Mouse (Mus musculus): Measurements from ENCODE around the gene Itga6. TPM values are rescaled to one million over a fixed set of nuclear protein-coding genes. Genes with fewer than 3 reads are reported as not detected.
A peak's percentile ranks its signal among the peaks of the same experiment; 100 is the strongest.

Itga6 gene
- total and polyA plus RNA-seq, 3 experiments = 1.0 to 2.7 TPM; not detected in 1

GRCm38 (mm10) chr2:71815279-71815678 lies 69.9 kb downstream of the Itga6 start:
- Histone ChIP-seq H3K36me3 (ENCODE audit: control insufficient read depth in 1 of 2, insufficient read depth in 2 of 2, low read length in 2 of 2) (peaks cover 0 to 9% of the 10 kb centered on the region in 2 experiments; a peak in 2 of 4 replicates), H3K27me3 (ENCODE audit: control insufficient read depth in 1 of 2, insufficient read depth in 2 of 2, low read length in 2 of 2) (peaks cover 0 to 2% of the 10 kb centered on the region in 2 experiments; a peak in 1 of 4 replicates), H3K4me1 (ENCODE audit: control insufficient read depth in 1 of 2, insufficient read depth in 2 of 2, low read length in 2 of 2) (peaks cover 10 to 19% of the 10 kb centered on the region in 2 experiments), H3K9me3 (replicated peaks; ENCODE audit: insufficient read depth, low read length) (no peaks in the 10 kb centered on the region), H3K79me2 (ENCODE audit: control insufficient read depth, insufficient read depth, low read length, poor library complexity) (no peaks in the 10 kb centered on the region), H3K9ac (ENCODE audit: control insufficient read depth, low read depth, low read length, poor library complexity, severe bottlenecking) (no peak overlapping the region), H3K4me3 (ENCODE audit: control insufficient read depth in 1 of 2, insufficient read depth in 1 of 2, low read depth in 2 of 2, low read length in 2 of 2) (no peak overlapping the region), H3K27ac (ENCODE audit: control insufficient read depth, low read depth, low read length) (no peak overlapping the region)
- DNase-seq (ENCODE audit: low read depth, low spot score) = no peak
- TF ChIP-seq ZKSCAN1 (IDR thresholded peaks at IDR 0.05; ENCODE audit: low read depth, low read length) (no peak), ZNF384 (IDR thresholded peaks at IDR 0.05; ENCODE audit: low read depth, low read length) (no peak), RAD21 (IDR thresholded peaks at IDR 0.05; ENCODE audit: low read depth, low read length) (no peak), MYC (IDR thresholded peaks at IDR 0.05; ENCODE audit: low read depth, low read length) (no peak), MYB (IDR thresholded peaks at IDR 0.05; ENCODE audit: low read depth, low read length) (no peak), NELFE (IDR thresholded peaks at IDR 0.05; ENCODE audit: low read depth, low read length) (no peak), GABPA (IDR thresholded peaks at IDR 0.05; ENCODE audit: low read depth, low read length) (no peak), MAX (IDR thresholded peaks at IDR 0.05; ENCODE audit: low read length) (no peak), ZC3H11A (IDR thresholded peaks at IDR 0.05; ENCODE audit: low read depth, low read length) (no peak), MAZ (IDR thresholded peaks at IDR 0.05; ENCODE audit: low read depth, low read length) (no peak), KAT2A (conservative IDR thresholded peaks at IDR 0.05; ENCODE audit: low read depth, low read length) (no peak), HCFC1 (IDR thresholded peaks at IDR 0.05; ENCODE audit: low read depth, low read length) (no peak)

DNA sequence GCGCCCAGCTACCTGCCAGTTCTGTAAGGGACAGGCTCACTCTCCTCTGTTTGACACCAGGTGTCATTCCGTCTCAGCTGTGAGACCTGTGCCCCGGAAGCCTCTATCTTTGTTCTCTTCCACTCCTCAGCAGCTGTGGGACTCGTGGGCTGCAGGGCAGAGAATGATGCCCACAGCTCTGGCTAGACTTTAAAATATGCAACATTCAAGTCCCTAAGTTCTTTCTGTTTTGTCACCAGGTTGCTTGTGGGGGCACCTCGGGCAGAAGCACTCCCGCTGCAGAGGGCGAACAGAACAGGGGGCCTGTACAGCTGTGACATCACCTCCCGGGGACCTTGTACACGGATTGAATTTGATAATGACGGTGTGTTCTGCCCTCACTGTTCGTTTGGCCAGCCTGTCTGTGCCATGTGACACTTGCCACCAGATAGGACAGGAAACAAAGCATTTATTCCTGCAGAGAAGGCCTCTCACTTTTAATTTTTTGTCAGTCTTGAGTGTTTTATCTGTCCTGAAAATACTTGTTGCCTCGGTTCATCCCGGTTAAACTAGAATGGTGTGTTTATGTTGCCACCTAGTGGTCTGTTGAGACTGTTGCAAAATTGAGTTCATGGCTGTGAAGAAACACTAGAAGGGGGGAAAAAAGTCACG lies 71.1 kb downstream of the Itga6 start:
- peak; percentile 85 for DNase-seq (ENCODE audit: low read depth, low spot score)
- Histone ChIP-seq H3K4me1 (ENCODE audit: control insufficient read depth in 1 of 2, insufficient read depth in 2 of 2, low read length in 2 of 2) (peaks cover 10 to 19% of the 10 kb centered on the region in 2 experiments), H3K27me3 (ENCODE audit: control insufficient read depth in 1 of 2, insufficient read depth in 2 of 2, low read length in 2 of 2) (peaks cover 0 to 2% of the 10 kb centered on the region in 2 experiments; a peak in 2 of 4 replicates), H3K36me3 (ENCODE audit: control insufficient read depth in 1 of 2, insufficient read depth in 2 of 2, low read length in 2 of 2) (peaks cover 0 to 9% of the 10 kb centered on the region in 2 experiments; a peak in 2 of 4 replicates), H3K27ac (ENCODE audit: control insufficient read depth, low read depth, low read length) (no peak overlapping the region), H3K4me3 (ENCODE audit: control insufficient read depth in 1 of 2, insufficient read depth in 1 of 2, low read depth in 2 of 2, low read length in 2 of 2) (peak overlapping the region; percentile 3 to 50), H3K9me3 (replicated peaks; ENCODE audit: insufficient read depth, low read length) (no peaks in the 10 kb centered on the region), H3K9ac (ENCODE audit: control insufficient read depth, low read depth, low read length, poor library complexity, severe bottlenecking) (peak overlapping the region; percentile 51), H3K79me2 (ENCODE audit: control insufficient read depth, insufficient read depth, low read length, poor library complexity) (no peaks in the 10 kb centered on the region)
- TF ChIP-seq KAT2A (conservative IDR thresholded peaks at IDR 0.05; ENCODE audit: low read depth, low read length) (no peak), ZNF384 (IDR thresholded peaks at IDR 0.05; ENCODE audit: low read depth, low read length) (0 out of 2 replicates have a peak, but pooled peaks have one; percentile 38), SIN3A (IDR thresholded peaks at IDR 0.05; ENCODE audit: low read length) (peak; percentile 53; the same call in 1 of the 2 replicates), SMC3 (IDR thresholded peaks at IDR 0.05; ENCODE audit: low read depth, low read length) (peak; percentile 90), MXI1 (IDR thresholded peaks at IDR 0.05; ENCODE audit: low read depth, low read length) (no peak), GABPA (IDR thresholded peaks at IDR 0.05; ENCODE audit: low read depth, low read length) (no peak), E2F4 (IDR thresholded peaks at IDR 0.05; ENCODE audit: borderline replicate concordance, low read depth, low read length) (no peak), RAD21 (IDR thresholded peaks at IDR 0.05; ENCODE audit: low read depth, low read length) (peak; percentile 97), MEF2A (IDR thresholded peaks at IDR 0.05; ENCODE audit: extremely low read depth, insufficient replicate concordance, low read depth, low read length, poor library complexity, severe bottlenecking) (no peak), USF2 (IDR thresholded peaks at IDR 0.05; ENCODE audit: borderline replicate concordance in 1 of 2, insufficient read depth in 1 of 2, low read depth in 1 of 2, low read length in 2 of 2) (no peak), USF1 (IDR thresholded peaks at IDR 0.05; ENCODE audit: low read depth, low read length) (peak; percentile 17; the same call in 1 of the 2 replicates), ZC3H11A (IDR thresholded peaks at IDR 0.05; ENCODE audit: low read depth, low read length) (peak; percentile 85), CTCF (IDR thresholded peaks at IDR 0.05 in 2 of 3, conservative IDR thresholded peaks at IDR 0.05 in 1 of 3; ENCODE audit: control insufficient read depth in 1 of 3, insufficient read depth in 1 of 3, low read depth in 2 of 3, low read length in 3 of 3, poor library complexity in 1 of 3, severe bottlenecking in 1 of 3) (peak; percentile 45 to 92 (median 53)), GATA1 (IDR thresholded peaks at IDR 0.05; ENCODE audit: low read depth, low read length) (0 out of 2 replicates have a peak, but pooled peaks have one; percentile 15), UBTF (IDR thresholded peaks at IDR 0.05; ENCODE audit: borderline replicate concordance, insufficient read depth, low read depth, low read length) (no peak), RCOR1 (IDR thresholded peaks at IDR 0.05; ENCODE audit: low read depth, low read length) (no peak)
